ENCODE assay signal across 8 mouse cellular contexts in the genomic region with DNA sequence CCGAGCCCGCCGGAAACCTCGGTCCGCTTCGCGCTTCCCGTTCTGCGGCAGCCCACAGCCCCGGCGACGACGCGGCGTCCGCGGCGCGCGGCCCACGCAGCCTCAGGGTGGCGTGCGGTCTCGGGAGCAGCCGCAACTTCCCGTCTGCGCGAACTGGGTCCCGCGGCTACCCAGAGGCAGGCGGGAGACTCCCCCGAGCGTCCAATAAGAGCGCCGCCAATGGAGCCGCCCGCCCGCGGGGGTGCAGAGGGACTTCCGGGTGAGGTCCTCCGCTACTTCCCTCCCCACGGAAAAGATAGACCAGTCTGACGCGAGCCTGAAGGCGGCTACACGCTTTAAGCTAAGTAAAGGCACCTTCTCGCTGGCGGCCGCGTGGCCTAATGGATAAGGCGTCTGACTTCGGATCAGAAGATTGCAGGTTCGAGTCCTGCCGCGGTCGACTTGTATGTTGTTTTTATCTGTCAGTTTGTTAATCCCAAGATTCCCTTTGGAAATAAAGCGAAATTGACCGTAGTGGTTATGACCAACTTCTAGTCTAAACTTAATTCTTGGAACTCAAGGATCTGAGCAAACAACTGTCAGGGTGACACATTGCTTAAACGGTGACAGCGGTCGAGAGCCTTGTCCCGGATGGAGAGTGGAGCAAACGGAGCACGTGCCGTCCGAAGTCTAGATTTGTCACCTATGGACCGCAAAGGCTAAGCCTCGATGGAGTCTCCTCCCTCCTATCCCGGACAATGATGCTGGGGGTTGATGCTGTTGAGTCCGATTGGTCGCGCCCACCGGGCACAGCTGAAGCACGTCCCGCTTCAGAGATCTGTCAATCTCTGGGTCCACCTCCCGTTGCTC. TPM values are rescaled to one million over a fixed set of nuclear protein-coding genes. Genes with fewer than 3 reads are reported as not detected.
DNase-seq lines count a peak whose midpoint lies in the region; ATAC-seq lines count a peak whose summit lies in the region.

Gene Polg, minus strand, starts transcription at position 310 of the 849 bp plus-strand sequence.

- no peaks in the 10 kb centered on the region for H3K27me3 ChIP-seq in lung, embryonic 16.5 days (ENCODE audit: control insufficient read depth, insufficient read depth, low read depth, low read length)

- H3K4me1 ChIP-seq in lung, embryonic 16.5 days (replicated peaks; ENCODE audit: control insufficient read depth, insufficient read depth, low read length): peaks cover 27% of the 10 kb centered on the region

- H3K9me3 ChIP-seq in lung, embryonic 16.5 days (ENCODE audit: control insufficient read depth, low read length): no peaks in the 10 kb centered on the region

- under 1% methylated on average over 67 of the region's 76 CpGs for WGBS in lung, embryonic 16.5 days

- peak within 1 kb of the TSS; percentile 86 for H3K27ac ChIP-seq in lung, embryonic 16.5 days (ENCODE audit: low read length)

- ATAC-seq in hematopoietic stem cell, adult 5-6 weeks (replicated peaks in 1 of 2; ENCODE audit: insufficient read depth in 1 of 2, low FRiP score in 2 of 2, low TSS enrichment in 1 of 2, low read depth in 1 of 2, poor library complexity in 2 of 2, severe bottlenecking in 2 of 2): peak; percentile 90 to 91
- ATAC-seq in lung, embryonic 16.5 days (ENCODE audit: low read depth): peak; percentile 98

- H3K4me2 ChIP-seq in lung, embryonic 16.5 days (ENCODE audit: low read depth, low read length): peak within 1 kb of the TSS; percentile 95

- H3K4me3 ChIP-seq in lung, embryonic 16.5 days (ENCODE audit: low read length): peak within 1 kb of the TSS; percentile 87

- H3K9ac ChIP-seq in lung, embryonic 16.5 days (ENCODE audit: low read length): peak within 1 kb of the TSS; percentile 89

- DNase-seq in MEL-GATA-1-ER (ENCODE audit: extremely low read depth, low read depth): peak; percentile 94
- DNase-seq in cerebellum, adult 8-10 months: peak; percentile 100
- peak; percentile 98 for DNase-seq in forelimb bud, embryonic 11.5 days (ENCODE audit: low read depth, low spot score)
- DNase-seq in layer of hippocampus, adult 9-10 months (ENCODE audit: low spot score): peak; percentile 99
- peak; percentile 100 for DNase-seq in ovary, postnatal 10 days (ENCODE audit: low spot score)
- DNase-seq in thymus, postnatal 10 days (ENCODE audit: low spot score in 2 of 2): peak; percentile 97 to 98

- H3K36me3 ChIP-seq in lung, embryonic 16.5 days (ENCODE audit: control insufficient read depth, insufficient read depth, low read length): peaks cover 9% of the 10 kb centered on the region

RNA-seq across cellular contexts. Expression of gene Polg, which starts in this region (rescaled TPM):
- 36.2 and 39.3 TPM in 2 replicates for total RNA-seq in hematopoietic stem cell, adult 5-6 weeks (2017)
- 41.7 and 46.2 TPM in 2 replicates for polyA plus RNA-seq in lung, embryonic 16.5 days (2015; fragmentation: Nextera tagmentation; extraction: Ambion mirVana)

Comparison
In these comparisons a context has a peak if more than half of its experiments do, and no peak if none do; other contexts are left out.
1. Peak in every context shown above with its lines: DNase-seq, ATAC-seq, H3K4me3 ChIP-seq and H3K27ac ChIP-seq.